Mouse (Mus musculus) kidney, adult 9 months (tissue): ENCODE results near the gene Hivep2.

ENCODE experiments used
- DNase-seq: peaks from one replicate; pipeline ENCODE4 v3.0.0; 2022

Gene Hivep2

DNA sequence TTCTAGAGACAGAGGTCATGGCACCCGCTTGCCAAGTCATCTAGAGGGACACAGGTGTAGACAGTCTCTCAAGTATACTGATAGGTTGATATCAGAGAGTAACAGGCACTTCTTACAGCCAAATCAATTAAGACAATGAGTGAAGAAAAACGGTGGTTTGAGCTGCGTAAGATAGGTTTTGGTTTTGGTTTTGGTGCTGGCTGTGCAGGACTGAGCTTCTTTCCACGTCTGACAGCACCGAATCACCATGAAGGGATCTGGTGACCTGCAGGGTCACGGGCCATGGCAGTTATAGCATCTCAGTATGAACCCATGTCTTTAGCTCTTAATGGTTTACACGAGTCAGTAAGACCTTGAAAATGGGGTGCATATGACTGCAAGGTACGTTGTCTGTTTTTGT is 84.7 kb downstream of the Hivep2 start:
- DNase-seq = no peak

DNA sequence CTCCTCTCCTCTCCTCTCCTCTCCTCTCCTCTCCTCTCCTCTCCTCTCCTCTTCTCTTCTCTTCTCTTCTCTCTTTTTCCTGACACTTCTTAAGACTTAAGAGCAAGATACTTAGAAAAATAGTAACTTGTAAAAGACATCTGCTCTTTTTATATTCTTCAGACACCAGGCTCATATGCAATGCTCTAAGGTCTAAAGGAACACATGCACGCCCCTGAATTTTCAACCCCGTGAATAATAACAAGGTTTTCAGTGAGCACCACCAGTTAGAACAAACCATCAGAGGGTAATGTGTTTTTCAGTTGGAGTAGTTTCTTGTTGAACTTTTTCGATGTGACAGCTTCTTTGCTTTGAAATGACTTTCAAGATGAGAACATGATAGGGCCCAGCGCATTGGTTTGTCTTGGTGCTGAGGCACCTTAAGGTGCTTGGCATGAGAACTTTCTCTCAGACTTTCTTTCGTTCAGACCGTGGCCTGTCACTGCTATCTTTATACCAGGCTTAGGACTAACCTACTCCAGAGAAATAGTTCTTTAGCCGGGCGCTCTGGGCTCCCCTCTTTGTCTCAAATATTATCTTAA is 86.3 kb downstream of the Hivep2 start:
- no peak for DNase-seq

DNA sequence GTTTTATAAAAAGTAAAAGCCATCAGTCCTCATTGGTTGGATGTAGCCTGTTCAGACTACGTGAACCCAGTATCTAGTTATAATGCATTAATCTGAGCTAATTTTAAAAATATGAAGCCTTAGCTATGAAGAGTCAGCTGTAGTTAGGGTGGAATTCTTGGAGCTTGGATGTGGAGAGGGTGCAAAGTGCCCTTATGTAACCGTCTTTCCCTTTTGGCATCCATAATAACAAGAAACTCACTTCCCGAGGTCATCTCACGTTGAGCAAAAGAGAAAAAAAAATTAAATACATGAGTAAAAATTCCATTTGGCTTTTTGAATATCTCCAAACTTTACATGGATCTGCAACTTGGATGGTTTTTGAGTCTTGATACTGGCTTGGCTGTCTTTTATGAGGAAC is 89.0 kb downstream of the Hivep2 start:
- DNase-seq = peak; percentile 24

DNA sequence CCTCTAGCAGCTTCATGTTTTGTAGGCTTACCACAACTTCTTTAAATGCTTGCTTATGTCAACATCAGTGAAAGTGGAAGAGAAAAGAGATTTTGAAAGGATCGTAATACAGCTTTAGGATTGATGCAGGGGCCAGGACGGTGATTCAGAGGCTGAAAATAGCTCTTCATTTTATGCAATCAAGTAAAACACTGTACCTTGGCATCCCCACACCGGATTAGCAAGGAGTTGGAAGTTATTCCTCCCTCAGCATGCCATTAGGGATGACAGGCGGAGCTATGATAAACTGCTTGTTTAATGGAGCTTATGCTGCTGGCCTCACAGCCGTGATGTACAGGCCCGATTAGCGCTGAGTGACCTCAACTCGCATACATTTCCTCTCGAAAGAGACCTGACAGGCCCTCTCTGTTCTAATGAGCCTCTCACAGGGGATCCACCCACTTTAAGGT is 89.7 kb downstream of the Hivep2 start:
- DNase-seq = peak; percentile 17

DNA sequence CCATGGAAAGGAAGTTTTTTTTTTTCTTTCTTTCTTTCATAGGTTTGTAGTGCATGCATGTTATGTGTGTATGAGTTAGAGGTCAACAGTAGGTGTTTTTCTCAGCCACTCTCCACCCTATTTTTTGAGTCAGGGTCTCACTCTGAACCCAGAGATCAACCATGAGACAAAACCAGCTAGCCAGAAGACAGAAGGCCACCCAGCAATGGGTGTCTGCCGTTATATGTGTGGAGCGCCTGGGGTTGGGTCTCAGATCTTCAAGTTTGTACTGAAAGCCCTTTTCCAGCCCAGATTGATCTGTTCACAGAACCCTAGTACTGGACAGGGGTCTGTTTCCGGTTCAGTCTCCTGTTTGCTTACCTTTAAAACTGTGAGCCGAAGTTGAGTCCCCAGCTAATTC is 90.2 kb downstream of the Hivep2 start:
- DNase-seq = no peak

DNA sequence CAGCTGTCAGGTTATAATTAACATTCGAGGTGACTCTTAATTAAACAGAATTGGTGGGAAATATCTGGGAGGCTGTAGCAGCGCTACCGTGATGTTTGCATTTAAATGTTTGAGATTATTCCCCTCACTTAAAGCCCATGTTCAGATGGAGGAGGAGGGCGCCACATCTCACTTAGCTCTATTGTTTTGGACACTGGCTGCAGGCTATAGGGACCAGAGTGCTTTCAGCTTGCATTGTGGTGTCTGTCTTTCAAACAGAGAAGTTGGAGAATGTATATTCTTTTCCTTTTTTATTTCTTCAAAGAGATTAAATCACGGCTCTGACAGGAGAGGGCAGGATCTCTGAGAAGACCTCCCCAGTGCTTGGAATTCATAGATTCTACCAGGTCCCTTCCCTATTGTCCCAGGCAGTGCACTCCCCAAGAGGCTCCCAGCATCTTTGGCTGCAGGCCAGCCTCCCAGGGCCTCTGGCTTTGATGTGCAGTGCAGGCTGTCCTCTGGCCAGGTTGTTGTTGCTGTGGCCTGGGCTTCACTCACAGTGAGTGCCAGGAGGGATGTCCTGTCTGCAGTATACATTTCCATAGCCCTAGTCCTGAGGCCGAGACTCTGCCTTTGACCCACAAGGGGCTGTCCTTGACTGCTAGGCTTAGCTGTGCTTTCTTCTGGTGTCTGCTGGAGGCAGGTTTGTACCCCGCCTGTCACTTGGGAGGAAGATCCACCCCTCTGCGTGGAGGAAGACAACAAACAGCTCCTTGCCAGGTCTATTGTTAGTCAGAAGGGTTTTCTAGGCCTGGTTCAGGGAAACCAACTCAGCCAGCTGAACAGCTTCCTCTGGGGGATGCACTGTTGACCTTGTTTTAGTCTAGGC is 90.9 kb downstream of the Hivep2 start:
- DNase-seq = peak; percentile 60

DNA sequence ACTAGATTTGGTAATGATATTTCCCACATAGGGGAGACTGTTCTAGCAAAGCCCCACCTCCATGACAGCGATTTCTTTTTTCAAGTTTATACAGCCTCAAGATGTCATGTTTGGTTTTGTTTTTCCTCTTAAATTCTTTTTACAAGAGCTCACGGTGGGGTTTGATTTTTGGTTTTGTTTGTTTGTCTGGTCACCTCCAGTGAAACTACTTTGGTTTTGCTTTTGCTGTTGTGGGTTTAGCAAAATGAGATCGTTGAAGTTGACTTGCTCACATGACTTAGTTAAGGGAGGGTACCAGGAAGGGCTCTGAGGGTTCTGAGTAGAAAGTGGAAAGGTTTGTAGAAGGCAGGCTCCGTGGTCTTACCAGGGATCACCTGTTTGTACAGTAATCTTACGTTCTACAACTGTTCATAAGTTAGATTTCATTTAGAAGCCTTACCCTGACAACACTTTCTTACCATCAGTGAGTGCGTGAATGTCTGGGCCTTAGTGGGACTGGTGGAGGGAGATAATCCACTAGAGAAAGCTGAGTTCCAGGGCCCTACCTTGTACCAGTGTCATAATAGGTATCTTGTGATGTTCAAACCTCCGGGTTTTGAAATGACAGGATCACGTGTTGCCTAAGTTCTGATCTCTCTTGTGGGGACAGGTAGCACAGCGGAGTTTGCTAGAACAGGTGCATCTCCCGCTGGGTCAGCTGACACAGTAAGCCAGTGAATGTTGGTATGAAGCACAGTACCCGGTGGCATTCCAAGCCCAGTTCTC is 92.1 kb downstream of the Hivep2 start:
- no peak for DNase-seq

DNA sequence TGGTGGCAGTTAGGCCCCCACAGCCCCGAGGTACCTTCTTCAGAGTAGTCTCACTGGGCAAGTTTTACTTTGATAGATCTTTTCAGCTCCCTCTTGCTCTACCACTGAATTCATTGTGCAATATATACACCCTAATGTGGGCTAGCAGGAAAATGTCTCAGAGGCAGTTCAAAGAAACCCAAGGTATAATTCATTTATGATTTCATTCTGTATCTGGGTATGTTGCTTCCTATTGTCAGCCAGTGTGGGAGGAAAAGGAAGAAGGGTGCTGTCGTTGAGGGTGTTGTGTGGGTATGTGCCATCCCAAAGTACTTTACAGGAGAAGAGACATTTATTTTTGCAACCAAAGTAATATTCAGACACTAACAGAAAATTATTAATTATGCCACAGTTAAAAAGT is 92.9 kb downstream of the Hivep2 start:
- DNase-seq = no peak

DNA sequence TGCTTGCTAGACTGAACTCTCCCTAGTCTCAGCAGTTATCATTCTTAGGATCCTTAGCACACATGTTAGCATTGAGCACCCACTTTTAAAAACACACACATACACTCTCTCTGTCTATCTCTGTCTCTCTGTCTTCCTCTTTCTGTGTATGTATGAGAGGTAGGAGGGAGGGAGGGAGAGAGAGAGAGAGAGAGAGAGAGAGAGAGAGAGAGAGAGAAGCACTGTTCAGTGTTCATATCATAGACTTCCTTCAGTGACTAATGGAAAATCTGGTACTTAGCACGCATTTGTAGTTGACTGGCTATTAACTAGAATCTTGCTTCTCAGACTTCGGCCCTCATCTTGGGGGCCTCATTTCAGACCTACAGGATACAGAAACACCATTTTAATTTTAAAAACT is 93.7 kb downstream of the Hivep2 start:
- no peak for DNase-seq

DNA sequence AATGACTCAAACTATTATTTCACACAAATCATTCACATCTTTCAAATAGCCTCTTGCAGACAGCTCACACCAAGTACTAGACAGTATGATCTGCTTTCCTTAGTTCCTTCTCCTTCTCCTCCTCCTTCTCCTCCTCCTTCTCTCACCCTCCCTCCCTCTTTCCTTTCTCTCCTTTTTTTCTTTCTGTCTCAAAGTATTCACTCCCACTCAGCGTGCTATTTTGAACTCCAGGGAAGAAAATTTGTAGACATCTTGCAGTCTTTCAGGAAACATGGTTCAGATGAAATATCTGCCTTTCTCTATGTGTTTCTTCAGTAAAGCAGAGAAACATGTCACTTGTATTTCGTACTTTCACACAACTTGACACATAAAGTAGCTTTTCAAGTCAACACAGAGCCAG is 94.4 kb downstream of the Hivep2 start:
- DNase-seq = no peak

DNA sequence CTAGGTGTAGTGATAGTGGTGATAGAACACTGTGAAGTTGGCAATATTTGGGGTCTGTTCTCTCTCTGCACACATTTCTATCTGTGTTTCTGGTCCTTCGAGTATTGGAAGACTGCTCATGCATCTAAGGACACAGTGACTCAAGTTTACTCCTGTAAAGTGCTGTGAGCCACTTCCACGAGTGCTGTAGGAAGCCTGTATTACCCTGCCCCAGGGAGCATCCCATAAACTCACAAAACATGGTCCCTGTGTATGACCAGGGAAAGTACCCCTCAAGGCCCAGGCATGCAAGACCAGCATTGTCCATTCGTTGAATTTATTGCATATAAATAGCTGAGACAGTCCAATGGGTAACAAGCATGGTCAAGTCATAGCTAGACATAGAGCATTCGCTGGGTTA is 97.4 kb downstream of the Hivep2 start:
- no peak for DNase-seq

DNA sequence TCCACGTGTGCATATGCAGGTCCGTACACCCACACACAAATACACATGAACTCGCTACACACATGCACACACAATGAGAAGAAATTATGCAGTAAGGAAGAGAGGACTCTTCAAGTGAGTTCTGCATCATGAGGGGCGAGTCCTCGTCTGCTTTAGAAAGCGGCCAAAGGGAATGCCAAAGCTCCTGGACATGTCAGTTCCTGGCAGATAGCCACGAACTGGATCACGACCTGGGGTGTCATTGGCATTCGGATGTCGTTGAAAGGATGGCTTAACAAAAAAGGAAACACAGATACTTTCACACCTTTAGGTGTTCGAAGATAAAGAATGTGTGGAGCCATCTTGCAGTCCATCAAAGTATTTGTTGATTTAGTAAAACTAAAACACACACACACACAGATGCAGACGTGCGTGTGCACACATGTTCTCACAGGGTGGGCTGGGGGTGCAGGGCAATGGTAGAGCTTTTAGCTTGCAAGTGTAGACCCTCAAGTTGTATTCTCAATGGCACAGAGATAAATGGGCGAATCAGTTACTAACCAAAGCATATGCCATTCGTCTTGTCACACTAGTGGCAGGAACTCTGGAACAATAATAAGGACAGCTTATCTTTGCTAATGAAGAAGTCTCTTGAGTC is 99.0 kb downstream of the Hivep2 start:
- no peak for DNase-seq

DNA sequence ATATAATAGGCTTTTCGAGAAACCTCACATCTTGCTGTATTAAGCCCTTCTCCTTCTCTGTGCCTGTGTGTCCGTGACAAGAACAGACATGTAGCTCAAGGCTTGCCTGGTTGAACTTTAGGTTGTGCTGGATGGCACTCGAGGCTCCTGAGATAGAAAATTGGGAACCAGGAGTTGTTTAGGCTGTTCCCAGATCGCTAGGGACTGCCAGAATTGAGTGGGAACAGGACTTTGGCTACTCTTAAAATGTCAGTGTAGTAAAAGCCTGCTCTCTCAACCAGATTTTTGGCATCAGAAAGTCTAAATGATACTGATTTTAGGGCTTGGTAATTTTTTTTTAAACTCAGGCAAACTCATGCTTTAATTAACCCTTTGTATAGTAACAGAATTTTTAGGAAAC is 101.9 kb downstream of the Hivep2 start:
- no peak for DNase-seq

DNA sequence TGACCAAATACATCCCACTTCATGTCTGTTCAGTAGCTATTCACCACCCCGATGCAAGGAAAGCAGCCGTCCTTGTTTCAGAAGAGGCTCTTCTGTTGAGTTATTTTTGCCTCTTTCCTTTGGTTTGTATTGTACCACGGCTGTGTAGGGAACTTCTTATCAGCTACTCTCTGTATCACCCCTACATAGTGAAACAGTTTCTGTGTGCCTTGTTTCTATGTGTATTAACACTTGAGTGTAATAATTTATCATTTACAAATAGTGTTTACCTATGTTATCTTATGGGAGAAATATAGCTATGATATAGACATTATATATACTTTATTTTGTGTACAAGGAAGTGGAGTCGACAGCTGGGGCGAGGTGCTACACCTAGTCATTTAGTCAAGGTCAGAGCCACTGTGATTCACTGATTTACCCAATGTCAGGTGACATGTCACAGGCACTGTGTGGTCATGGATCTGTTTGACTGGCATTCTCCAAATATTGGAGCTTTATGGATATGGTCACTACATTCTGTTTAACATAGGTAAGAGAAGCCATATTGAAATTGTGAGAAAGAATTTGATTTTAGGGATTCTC is 104.7 kb downstream of the Hivep2 start:
- DNase-seq = no peak

DNA sequence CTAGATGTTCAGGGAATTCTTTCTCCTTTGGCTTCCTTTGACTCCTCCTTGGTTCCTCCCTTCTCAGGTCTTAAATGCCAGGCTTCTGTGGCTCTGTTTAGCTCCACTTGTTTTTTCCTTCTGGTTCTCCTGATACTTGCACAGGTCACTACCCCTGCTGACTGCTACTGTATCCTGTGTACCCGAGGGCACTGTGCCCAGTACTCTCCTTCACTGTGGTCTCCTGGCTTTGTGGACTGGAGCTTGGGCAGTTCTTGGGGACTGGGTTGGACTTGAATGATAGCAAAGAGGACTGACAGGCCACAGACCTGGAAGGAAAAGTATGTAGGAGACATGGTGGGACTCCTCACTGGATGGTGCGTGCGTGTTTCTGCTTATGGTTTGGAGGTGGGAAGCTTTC is 106.6 kb downstream of the Hivep2 start:
- DNase-seq = no peak

DNA sequence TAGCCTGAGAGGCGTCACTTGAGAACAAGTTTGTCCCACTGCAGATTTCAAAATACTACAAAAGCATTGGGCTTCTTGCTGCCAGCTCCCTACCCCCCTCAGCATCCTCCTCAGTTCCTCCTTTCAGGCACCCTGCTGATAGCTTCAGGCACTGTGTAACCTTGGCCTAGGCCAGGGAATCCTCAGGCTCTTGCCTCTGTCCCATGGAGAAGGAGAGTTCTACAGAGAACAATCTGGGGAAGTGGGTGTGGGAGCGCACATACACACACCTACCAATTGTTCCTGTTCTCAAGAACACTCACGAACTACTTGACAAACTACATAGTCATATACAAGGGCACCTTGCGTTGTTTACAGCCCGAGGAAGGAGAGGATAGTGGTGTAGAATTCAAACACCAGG is 109.9 kb downstream of the Hivep2 start:
- DNase-seq = no peak

DNA sequence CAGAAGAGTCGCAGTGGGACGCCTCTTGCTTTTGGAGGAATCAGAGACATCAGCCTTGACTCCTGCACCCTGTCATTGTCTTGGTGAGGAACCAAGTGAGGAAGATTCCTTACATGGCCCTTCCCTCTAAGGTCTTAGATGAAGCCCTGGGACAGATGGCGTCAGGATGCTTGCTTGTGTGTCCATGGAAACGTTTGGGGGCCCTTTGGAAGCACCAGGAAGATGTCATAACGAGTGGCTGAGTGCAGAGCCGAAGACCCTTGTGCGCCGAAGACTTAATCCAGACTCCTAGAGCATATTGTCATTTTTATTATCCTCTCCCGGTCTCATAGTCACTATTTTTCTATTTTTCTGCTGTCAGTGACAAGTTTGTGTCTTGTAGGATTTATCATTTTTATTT is 111.0 kb downstream of the Hivep2 start:
- DNase-seq = no peak

DNA sequence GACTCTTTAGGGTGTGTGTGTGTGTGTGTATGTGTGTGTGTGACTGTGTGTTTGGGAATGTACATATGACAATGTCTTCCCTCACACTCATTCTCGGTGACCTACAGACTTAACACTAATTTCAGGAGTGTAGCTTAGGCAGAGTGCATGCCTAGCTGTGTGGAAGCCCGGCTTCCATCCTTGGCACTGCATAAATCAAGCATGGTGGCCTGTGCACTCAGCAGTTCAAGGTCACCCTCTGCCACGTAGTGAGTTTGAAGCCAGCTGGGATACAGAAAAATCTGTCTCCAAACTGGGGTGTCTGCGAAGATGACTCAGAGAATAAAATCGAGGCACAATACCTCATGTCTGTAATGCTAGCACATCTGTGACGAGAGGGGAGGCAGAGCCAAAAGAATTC is 115.0 kb downstream of the Hivep2 start:
- DNase-seq = no peak

DNA sequence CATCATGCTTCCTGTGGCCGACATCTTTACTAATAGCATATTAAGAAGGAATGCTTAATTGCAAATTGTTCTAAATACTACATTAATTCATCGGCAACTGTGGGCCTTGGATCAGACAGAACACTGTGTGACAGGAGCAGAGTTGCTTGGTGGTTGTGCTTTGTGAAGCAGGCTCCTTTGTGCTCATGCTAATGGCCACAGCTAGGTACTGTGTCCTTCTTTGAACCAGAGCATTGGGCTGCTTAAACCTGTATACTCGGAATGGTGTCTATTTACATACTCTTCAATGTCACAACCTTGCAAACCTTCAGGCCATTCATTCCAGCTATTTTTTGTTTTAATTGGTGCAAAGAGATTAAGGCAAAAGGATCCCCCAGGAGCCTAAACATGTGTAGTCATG is 115.9 kb downstream of the Hivep2 start:
- no peak for DNase-seq

DNA sequence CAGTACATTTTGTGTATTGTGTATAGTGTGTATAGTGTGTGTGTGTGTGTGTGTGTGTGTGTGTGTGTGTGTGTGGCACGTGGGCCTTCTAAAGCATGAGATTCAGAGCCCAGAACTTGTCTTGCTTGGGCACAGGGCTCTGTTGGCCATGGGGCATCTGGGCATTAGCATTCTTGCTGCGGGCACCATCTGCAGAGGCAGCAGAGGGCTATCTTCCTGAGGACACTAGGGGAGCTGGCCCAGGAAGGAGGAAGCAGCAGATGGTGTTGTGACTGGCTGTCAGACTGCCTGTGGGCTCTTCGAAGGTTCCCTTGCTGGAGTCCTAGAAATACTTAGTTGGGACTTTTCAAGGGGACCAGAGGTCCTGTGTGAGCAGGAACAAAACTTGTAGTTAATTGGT is 116.4 kb downstream of the Hivep2 start:
- DNase-seq = no peak

DNA sequence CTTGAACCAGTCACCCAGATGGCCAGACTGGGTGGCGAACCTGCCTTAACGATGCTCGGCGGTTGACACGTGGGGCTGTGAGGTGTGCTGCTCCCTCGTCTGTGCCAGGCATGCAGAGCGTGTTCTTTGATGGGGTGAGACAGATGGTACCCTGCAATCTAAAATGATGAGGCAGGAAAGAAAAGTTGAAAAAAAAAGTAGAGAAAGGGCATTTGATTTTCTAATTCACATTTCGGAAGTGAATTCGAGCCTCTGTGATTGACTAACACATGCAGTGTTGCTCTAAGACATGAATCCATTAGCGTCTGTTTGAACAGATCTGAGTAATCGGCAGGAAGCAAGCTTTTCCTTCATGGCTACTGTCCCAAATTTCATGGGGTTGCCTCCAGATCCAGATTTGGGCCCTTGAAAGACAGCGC is 119.4 kb downstream of the Hivep2 start:
- peak; percentile 42 for DNase-seq

DNA sequence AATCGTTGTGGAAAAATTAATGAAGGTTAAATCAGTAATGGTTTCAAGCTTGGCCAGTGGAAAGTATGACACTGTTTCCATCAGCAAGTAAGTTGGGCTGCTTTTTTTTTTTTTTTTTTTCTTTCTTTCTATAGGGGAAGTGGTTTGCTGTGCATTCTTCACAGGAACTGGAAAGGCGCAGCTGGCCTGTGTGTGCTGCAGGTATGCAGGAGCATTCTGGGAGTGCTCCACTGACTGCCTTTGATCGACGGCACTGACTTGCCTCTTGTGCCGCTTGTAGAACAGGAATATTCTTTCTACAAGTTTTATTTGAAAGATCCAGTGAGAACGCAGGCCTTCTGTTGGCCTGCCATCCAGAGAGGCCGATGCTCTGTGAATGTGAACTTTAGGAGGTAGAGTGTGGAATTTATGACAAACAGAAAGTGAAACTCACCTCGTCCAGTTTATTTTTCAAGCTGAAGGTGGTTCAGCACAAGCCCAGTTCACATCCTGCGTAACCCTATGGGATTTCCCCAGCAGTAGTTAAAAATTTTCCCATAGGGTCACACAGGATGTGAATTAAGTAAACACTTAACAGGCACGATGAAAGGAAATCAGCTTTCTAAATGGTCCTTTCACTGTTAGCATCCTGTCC is 120.1 kb downstream of the Hivep2 start:
- peak; percentile 41 for DNase-seq

DNA sequence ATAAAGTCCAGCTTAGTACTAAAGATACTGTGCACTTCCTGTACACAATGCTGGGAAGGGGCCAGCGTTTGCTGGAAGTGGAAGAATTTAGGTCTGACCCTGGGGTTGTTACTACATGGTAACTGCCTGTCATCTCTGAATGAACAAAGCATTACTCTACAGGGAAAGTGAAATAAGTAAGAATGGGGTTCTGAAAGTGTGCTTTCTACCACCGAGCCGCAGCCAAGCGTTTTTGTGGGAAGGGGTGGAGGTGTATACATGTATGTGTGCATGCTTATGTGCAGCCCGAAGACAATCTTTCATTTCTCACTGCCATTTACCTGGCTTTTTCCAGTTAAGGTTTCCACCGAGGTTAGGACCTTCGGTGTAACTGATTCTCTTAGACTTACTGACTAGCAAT is 121.4 kb downstream of the Hivep2 start:
- DNase-seq = no peak
